Mouse (Mus musculus) testis, adult 2 months (tissue): ENCODE results near the gene Ctnna2. TPM values are rescaled to one million over a fixed set of nuclear protein-coding genes. Genes with fewer than 3 reads are reported as not detected.

Experiments used
- H3K27ac ChIP-seq: fragments of 200-500 bp; 2 replicates; pipeline ENCODE4 v1.5.1; 2012; ENCODE audit warnings: low read depth, low read length; ENCODE audit not compliant: control insufficient read depth, insufficient read depth
- H3K27me3 ChIP-seq: fragments of 200-500 bp; 2 replicates; pipeline ENCODE4 v1.6.1; 2012; ENCODE audit warnings: mild to moderate bottlenecking, low read length, moderate library complexity; ENCODE audit not compliant: control insufficient read depth, insufficient read depth
- H3K36me3 ChIP-seq: fragments of 200-500 bp; 2 replicates; pipeline ENCODE4 v1.6.1; 2012; ENCODE audit warnings: mild to moderate bottlenecking, low read length; ENCODE audit not compliant: control insufficient read depth, insufficient read depth
- H3K4me1 ChIP-seq: fragments of 200-500 bp; 2 replicates; pipeline ENCODE4 v1.6.1; 2012; ENCODE audit warnings: low read length; ENCODE audit not compliant: control insufficient read depth, insufficient read depth
- H3K4me3 ChIP-seq: fragments of 200-500 bp; 2 replicates; pipeline ENCODE4 v1.5.1; 2012; ENCODE audit warnings: low read depth, mild to moderate bottlenecking, low read length, moderate library complexity, mixed read lengths; ENCODE audit not compliant: control insufficient read depth
- CTCF ChIP-seq: fragments of 200-500 bp; IDR thresholded peaks from 2 replicates; pipeline ENCODE4 v1.5.1; 2012; ENCODE audit warnings: low read depth, mild to moderate bottlenecking, inconsistent platforms, low read length, moderate library complexity; ENCODE audit not compliant: control insufficient read depth, insufficient read depth, insufficient replicate concordance
- POLR2A ChIP-seq: fragments of 200-500 bp; IDR thresholded peaks from 2 replicates; pipeline ENCODE4 v1.6.1; 2012; ENCODE audit warnings: low read depth, mild to moderate bottlenecking, inconsistent platforms, low read length, moderate library complexity; ENCODE audit not compliant: control insufficient read depth
- polyA plus RNA-seq: library from polyadenylated mRNA; depleted of rRNA; stranded (reverse); fragments of >200 nt; gene quantifications from 2 replicates; pipeline ENCODE4 v1.2.3, GENCODE M21; 2012

Gene Ctnna2
- polyA plus RNA-seq, 1 experiment, result 7.2 TPM

DNA sequence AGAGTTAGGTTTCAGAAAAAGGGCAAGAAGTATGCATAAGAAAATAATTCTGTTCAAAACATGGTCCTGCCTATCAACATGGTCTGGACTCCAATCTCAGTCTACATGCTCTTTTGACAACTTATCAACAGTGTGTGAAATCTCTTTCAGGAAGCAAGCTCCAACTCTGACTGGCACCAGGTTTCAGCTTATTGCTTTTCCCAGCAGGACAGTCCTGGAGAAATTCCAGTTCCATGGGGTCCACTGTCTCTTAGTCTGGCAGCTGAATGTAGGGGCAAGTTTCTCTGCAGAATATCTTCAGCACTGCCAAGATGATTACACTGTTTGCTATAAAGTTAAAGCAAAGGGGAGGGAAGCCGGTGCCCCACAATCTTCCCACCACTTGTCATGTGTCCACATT lies 130.1 kb downstream of the Ctnna2 start:
- H3K4me3 ChIP-seq, result no peak overlapping the region
- no peaks in the 10 kb centered on the region for H3K36me3 ChIP-seq
- H3K4me1 ChIP-seq, result no peaks in the 10 kb centered on the region
- TF ChIP-seq POLR2A, result no peak
- TF ChIP-seq CTCF, result no peak
- no peaks in the 10 kb centered on the region for H3K27me3 ChIP-seq
- no peak overlapping the region for H3K27ac ChIP-seq

GRCm38 (mm10) chr6:77848796-77849195 lies 130.7 kb downstream of the Ctnna2 start:
- Histone ChIP-seq H3K4me3 (no peak overlapping the region), H3K27me3 (no peaks in the 10 kb centered on the region), H3K27ac (no peak overlapping the region), H3K4me1 (no peaks in the 10 kb centered on the region), H3K36me3 (no peaks in the 10 kb centered on the region)
- TF ChIP-seq POLR2A, result no peak
- no peak for TF ChIP-seq CTCF

DNA sequence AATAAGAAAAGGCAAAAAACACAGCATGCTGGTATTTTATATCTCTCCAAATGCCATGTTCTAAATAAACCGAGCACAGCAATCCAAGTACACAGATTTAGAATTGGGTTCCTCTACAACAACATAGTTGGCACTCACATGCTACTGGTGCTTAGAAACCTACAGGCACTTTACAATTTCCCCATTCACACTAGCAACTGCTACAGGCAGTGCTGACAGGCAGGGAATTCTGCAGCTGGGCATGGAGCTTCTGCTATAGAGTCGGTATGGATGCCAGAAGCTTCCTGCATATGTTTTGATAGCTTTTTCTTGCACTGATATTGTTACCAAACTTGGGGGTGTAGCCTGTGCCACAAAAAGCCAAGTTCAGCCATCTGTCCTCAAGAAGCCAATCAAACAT lies 131.8 kb downstream of the Ctnna2 start:
- no peaks in the 10 kb centered on the region for H3K4me1 ChIP-seq
- H3K4me3 ChIP-seq, result no peak overlapping the region
- TF ChIP-seq POLR2A (no peak), CTCF (no peak)
- no peaks in the 10 kb centered on the region for H3K36me3 ChIP-seq
- no peaks in the 10 kb centered on the region for H3K27me3 ChIP-seq
- no peak overlapping the region for H3K27ac ChIP-seq

GRCm38 (mm10) chr6:77839076-77839475 lies 140.4 kb downstream of the Ctnna2 start:
- Histone ChIP-seq H3K27ac (no peak overlapping the region), H3K36me3 (no peaks in the 10 kb centered on the region), H3K27me3 (no peaks in the 10 kb centered on the region), H3K4me3 (no peak overlapping the region), H3K4me1 (no peaks in the 10 kb centered on the region)
- TF ChIP-seq POLR2A, result no peak
- no peak for TF ChIP-seq CTCF

DNA sequence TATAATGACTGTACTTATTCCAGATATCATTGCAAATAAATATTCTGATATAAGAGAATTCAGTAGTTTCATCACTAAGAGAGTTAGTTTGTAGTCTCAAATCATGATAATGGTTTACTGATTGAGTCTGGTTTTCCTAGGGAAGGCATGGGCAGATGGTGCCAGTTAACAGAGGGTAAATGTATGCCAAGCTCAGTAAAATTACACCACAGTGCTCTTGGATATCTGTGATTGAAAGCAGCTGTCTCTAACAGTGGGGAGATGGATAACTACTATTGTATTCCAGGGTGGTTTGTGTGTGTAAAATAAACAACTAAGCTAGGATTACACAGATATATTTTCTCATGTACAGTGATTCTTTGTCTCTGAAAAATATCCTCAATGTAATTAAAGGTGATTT lies 140.8 kb downstream of the Ctnna2 start:
- TF ChIP-seq CTCF (no peak), POLR2A (no peak)
- H3K36me3 ChIP-seq, result no peaks in the 10 kb centered on the region
- H3K27ac ChIP-seq, result no peak overlapping the region
- no peak overlapping the region for H3K4me3 ChIP-seq
- no peaks in the 10 kb centered on the region for H3K27me3 ChIP-seq
- no peaks in the 10 kb centered on the region for H3K4me1 ChIP-seq

GRCm38 (mm10) chr6:77837543-77837942 lies 142.0 kb downstream of the Ctnna2 start:
- Histone ChIP-seq H3K36me3 (no peaks in the 10 kb centered on the region), H3K27ac (no peak overlapping the region), H3K27me3 (no peaks in the 10 kb centered on the region), H3K4me1 (no peaks in the 10 kb centered on the region), H3K4me3 (no peak overlapping the region)
- TF ChIP-seq CTCF, result no peak
- no peak for TF ChIP-seq POLR2A

- Histone ChIP-seq H3K4me1 (no peaks in the 10 kb centered on the region), H3K36me3 (no peaks in the 10 kb centered on the region), H3K27ac (no peak overlapping the region), H3K4me3 (no peak overlapping the region), H3K27me3 (no peaks in the 10 kb centered on the region)
- no peak for TF ChIP-seq POLR2A
- TF ChIP-seq CTCF, result no peak
Measured at GRCm38 (mm10) chr6:77834680-77835079, 144.8 kb downstream of the Ctnna2 start.

GRCm38 (mm10) chr6:77827526-77827925 lies 152.0 kb downstream of the Ctnna2 start:
- no peaks in the 10 kb centered on the region for H3K4me1 ChIP-seq
- H3K4me3 ChIP-seq, result no peak overlapping the region
- no peak for TF ChIP-seq CTCF
- TF ChIP-seq POLR2A, result no peak
- no peaks in the 10 kb centered on the region for H3K27me3 ChIP-seq
- H3K36me3 ChIP-seq, result no peaks in the 10 kb centered on the region
- H3K27ac ChIP-seq, result no peak overlapping the region
